Mouse (Mus musculus) C2C12 (cell line): ENCODE data around the gene 9930111J21Rik2.
"Not testable (repeated sequence)": the region's sequence is repeated elsewhere in the genome, so short reads cannot be mapped to it uniquely, and the experiment has no call there.

Experiments used
- CEBPB ChIP-seq: IDR thresholded peaks from one replicate; pipeline ENCODE4 v1.6.1; 2011; ENCODE audit warnings: low read depth, mild to moderate bottlenecking, control low read depth, moderate library complexity
- CTCF ChIP-seq: IDR thresholded peaks from one replicate; pipeline ENCODE4 v1.5.1; 2011; ENCODE audit not compliant: control insufficient read depth, insufficient read depth, insufficient read length
- FOSL1 ChIP-seq: IDR thresholded peaks from one replicate; pipeline ENCODE4 v1.8.0; 2011; ENCODE audit warnings: mild to moderate bottlenecking, low read length; ENCODE audit not compliant: poor library complexity, insufficient read depth, severe bottlenecking
- MAX ChIP-seq: IDR thresholded peaks from one replicate; pipeline ENCODE4 v1.6.1; 2011; ENCODE audit warnings: mild to moderate bottlenecking, control low read depth
- MYOD1 ChIP-seq: IDR thresholded peaks from one replicate; pipeline ENCODE4 v1.6.1; 2011; ENCODE audit warnings: low read depth; ENCODE audit not compliant: control insufficient read depth, insufficient read length
- USF1 ChIP-seq: IDR thresholded peaks from one replicate; pipeline ENCODE4 v1.6.1; 2011; ENCODE audit warnings: low read depth, mild to moderate bottlenecking, control low read depth, moderate library complexity

- not testable (repeated sequence) for TF ChIP-seq CTCF, USF1, CEBPB, MYOD1, MAX, FOSL1
These were observed 57.7 kb downstream of the 9930111J21Rik2 start for GRCm38 (mm10) chr11:48993296-48993695.
